Mouse (Mus musculus): ENCODE results near the gene Atg5. TPM values are rescaled to one million over a fixed set of nuclear protein-coding genes. Genes with fewer than 3 reads are reported as not detected.

Gene Atg5
- total RNA-seq (2021), result 10 to 100 TPM; 21.3 to 22.4 TPM
- long read RNA-seq, transcript Atg5-201 (8 exons, 2,352 nt), result major isoform, 26 of 32 reads
- long read RNA-seq, partial matches to known transcripts, result 0 of 32 reads
- long read RNA-seq, other reads (novel, unspliced or antisense), result 6 of 32 reads

- peak; percentile 97 to 98 for DNase-seq (ENCODE audit: low spot score in 2 of 2)
Observed at GRCm38 (mm10) chr10:44268145-44268860, at the start of gene Atg5. Gene Atg5 (plus strand): TSS chr10:44268358.

- DNase-seq (ENCODE audit: low spot score in 2 of 2), result peak in 1 of 2 experiments; percentile 8
Observed at GRCm38 (mm10) chr10:44219073-44219472, 49.1 kb upstream of the Atg5 start.

GRCm38 (mm10) chr10:44224345-44224744, 43.8 kb upstream of the Atg5 start:
- no peak for DNase-seq (ENCODE audit: low spot score in 2 of 2)

GRCm38 (mm10) chr10:44233351-44233750, 34.8 kb upstream of the Atg5 start:
- DNase-seq (ENCODE audit: low spot score in 2 of 2), result peak; percentile 31 to 56

- peak in 1 of 2 experiments; percentile 8 for DNase-seq (ENCODE audit: low spot score in 2 of 2)
Observed at GRCm38 (mm10) chr10:44235298-44235697, 32.9 kb upstream of the Atg5 start.

GRCm38 (mm10) chr10:44256624-44257023, 11.5 kb upstream of the Atg5 start:
- DNase-seq (ENCODE audit: low spot score in 2 of 2), result peak in 1 of 2 experiments; percentile 37

GRCm38 (mm10) chr10:44265835-44266234, 2.3 kb upstream of the Atg5 start:
- no peak for DNase-seq (ENCODE audit: low spot score in 2 of 2)

- DNase-seq (ENCODE audit: low spot score in 2 of 2), result no peak
Observed at GRCm38 (mm10) chr10:44266561-44266960, 1.6 kb upstream of the Atg5 start.

- DNase-seq (ENCODE audit: low spot score in 2 of 2), result no peak
Observed at GRCm38 (mm10) chr10:44267426-44268142, 574 bp upstream of the Atg5 start.

GRCm38 (mm10) chr10:44269211-44269610, 1.1 kb downstream of the Atg5 start:
- DNase-seq (ENCODE audit: low spot score in 2 of 2), result no peak

- DNase-seq (ENCODE audit: low spot score in 2 of 2), result no peak
Observed at GRCm38 (mm10) chr10:44282323-44282722, 14.2 kb downstream of the Atg5 start.

- peak in 1 of 2 experiments; percentile 45 for DNase-seq (ENCODE audit: low spot score in 2 of 2)
Observed at GRCm38 (mm10) chr10:44285106-44285505, 16.9 kb downstream of the Atg5 start.

GRCm38 (mm10) chr10:44285935-44286334, 17.8 kb downstream of the Atg5 start:
- no peak for DNase-seq (ENCODE audit: low spot score in 2 of 2)

- DNase-seq (ENCODE audit: low spot score in 2 of 2), result no peak
Observed at GRCm38 (mm10) chr10:44290876-44291275, 22.7 kb downstream of the Atg5 start.

- peak in 1 of 2 experiments; percentile 51 for DNase-seq (ENCODE audit: low spot score in 2 of 2)
Observed at GRCm38 (mm10) chr10:44292205-44292604, 24.0 kb downstream of the Atg5 start.

GRCm38 (mm10) chr10:44299165-44299564, 31.0 kb downstream of the Atg5 start:
- DNase-seq (ENCODE audit: low spot score in 2 of 2), result no peak

GRCm38 (mm10) chr10:44300078-44300477, 31.9 kb downstream of the Atg5 start:
- no peak for DNase-seq (ENCODE audit: low spot score in 2 of 2)

GRCm38 (mm10) chr10:44303648-44304329, 35.6 kb downstream of the Atg5 start:
- peak in 1 of 2 experiments; percentile 30 for DNase-seq (ENCODE audit: low spot score in 2 of 2)

- no peak for DNase-seq (ENCODE audit: low spot score in 2 of 2)
Observed at GRCm38 (mm10) chr10:44304330-44304717, 36.2 kb downstream of the Atg5 start.

GRCm38 (mm10) chr10:44304845-44305244, 36.7 kb downstream of the Atg5 start:
- no peak for DNase-seq (ENCODE audit: low spot score in 2 of 2)

GRCm38 (mm10) chr10:44306308-44306707, 38.1 kb downstream of the Atg5 start:
- no peak for DNase-seq (ENCODE audit: low spot score in 2 of 2)

GRCm38 (mm10) chr10:44308280-44308679, 40.1 kb downstream of the Atg5 start:
- DNase-seq (ENCODE audit: low spot score in 2 of 2), result no peak

Measured in layer of hippocampus, adult 18-20 months (tissue).